ENCODE assay signal across 12 mouse cellular contexts in the genomic region with DNA sequence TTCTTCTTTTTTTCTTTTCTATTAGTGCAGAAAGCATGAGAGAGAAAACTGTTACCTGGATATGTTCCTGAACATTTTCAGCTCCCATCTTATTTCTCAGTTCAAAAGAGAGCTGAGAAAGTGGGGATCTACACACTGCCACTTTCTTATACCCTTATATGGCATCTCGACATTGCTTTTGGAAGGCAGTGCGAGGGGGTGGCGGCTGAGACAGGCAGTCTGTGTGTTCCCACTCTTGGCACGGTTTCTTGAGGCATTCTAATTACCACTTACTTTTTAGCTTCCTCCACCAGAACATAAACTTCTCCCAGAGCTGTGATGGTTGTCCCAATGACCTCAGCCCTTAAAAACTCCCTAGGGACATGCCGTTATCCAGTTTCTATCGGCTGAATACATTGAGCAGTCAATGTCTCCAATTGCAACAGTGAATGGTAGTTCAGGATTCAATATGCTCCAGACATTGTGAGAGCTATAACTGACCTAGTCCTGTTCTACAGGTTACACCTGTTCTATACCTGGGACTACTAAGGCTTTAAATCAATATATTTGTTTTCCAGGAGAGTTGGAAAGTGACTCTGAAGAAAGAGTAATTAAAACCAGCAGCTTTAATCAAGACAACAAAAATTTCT.
A peak's percentile ranks its signal among the peaks of the same experiment; 100 is the strongest.
DNase-seq lines count a peak whose midpoint lies in the region; ATAC-seq and TF ChIP-seq lines count a peak whose summit lies in the region.
"Had no signal": no experiment of that assay in that cellular context is flagged by ENCODE, and none has a peak within 500 bp of the region (broad histone marks: within the 10 kb centered on the region; RNA-seq: fewer than 3 reads in every experiment).

No protein-coding gene starts in this region.

- H3K9me3 ChIP-seq in forebrain, embryonic 14.5 days (replicated peaks; ENCODE audit: control insufficient read depth, low read length) = no peaks in the 10 kb centered on the region
- H3K9me3 ChIP-seq in forebrain, embryonic 12.5 days = no peaks in the 10 kb centered on the region
- H3K9me3 ChIP-seq: heart, embryonic 12.5 days had no signal

- TF ChIP-seq CTCF in brain, embryonic 14.5 days (IDR thresholded peaks at IDR 0.05; ENCODE audit: borderline replicate concordance, extremely low read depth, insufficient read depth, insufficient read length) = no peak

- intact Hi-C loops in left cerebral cortex, postnatal 4 days (cut with DNase I) = no loop called here

- 58% methylated on average over 6 of the region's 6 CpGs for WGBS in forebrain, embryonic 14.5 days
- WGBS in forebrain, embryonic 12.5 days = 81% methylated on average over 6 of the region's 6 CpGs

- no peaks in the 10 kb centered on the region for H3K27me3 ChIP-seq in forebrain, embryonic 14.5 days (replicated peaks; ENCODE audit: control insufficient read depth, insufficient read depth, low read length)
- H3K27me3 ChIP-seq in forebrain, embryonic 12.5 days = no peaks in the 10 kb centered on the region
- H3K27me3 ChIP-seq: heart, embryonic 12.5 days had no signal

- no peaks in the 10 kb centered on the region for H3K4me1 ChIP-seq in forebrain, embryonic 14.5 days (ENCODE audit: control insufficient read depth, insufficient read depth, low read length)
- H3K4me1 ChIP-seq in forebrain, embryonic 12.5 days = peaks cover 5% of the 10 kb centered on the region
- H3K4me1 ChIP-seq: heart, embryonic 12.5 days had no signal

- TF ChIP-seq POLR2A in brain, embryonic 14.5 days (IDR thresholded peaks at IDR 0.05; ENCODE audit: borderline replicate concordance, extremely low read depth, insufficient read depth, insufficient read length, poor library complexity, severe bottlenecking) = no peak

- H3K4me2 ChIP-seq in forebrain, embryonic 14.5 days (ENCODE audit: low read length) = no peak overlapping the region
- no peak overlapping the region for H3K4me2 ChIP-seq in forebrain, embryonic 12.5 days
- H3K4me2 ChIP-seq: heart, embryonic 12.5 days; liver, embryonic 11.5 days had no signal

- no peak overlapping the region for H3K4me3 ChIP-seq in forebrain, embryonic 14.5 days (ENCODE audit: low read depth, low read length)
- H3K4me3 ChIP-seq in forebrain, embryonic 12.5 days (replicated peaks) = no peak overlapping the region
- H3K4me3 ChIP-seq: heart, embryonic 12.5 days had no signal

- no peak for ATAC-seq in forebrain, embryonic 14.5 days
- ATAC-seq in forebrain, embryonic 12.5 days (ENCODE audit: low FRiP score) = no peak
- ATAC-seq in monocyte, adult 5-6 weeks (replicated peaks; ENCODE audit: insufficient number of reproducible peaks, low FRiP score, low TSS enrichment, poor library complexity, severe bottlenecking) = no peak

- peak; percentile 36 for DNase-seq in forebrain, embryonic 14.5 days (ENCODE audit: low spot score)
- DNase-seq in brain, embryonic 14.5 days (ENCODE audit: low read depth) = peak; percentile 48
- DNase-seq in layer of hippocampus, adult 8-10 months (ENCODE audit: low spot score in 2 of 2) = peak; percentile 25 to 46
- peak; percentile 5 for DNase-seq in left cerebral cortex, postnatal 4 days
- no peak for DNase-seq in adrenal gland, postnatal 25 days
- DNase-seq in heart, adult 18-20 months = no peak
- DNase-seq: cerebellum, postnatal 25 days; kidney, postnatal 14 days had no signal

- H3K27ac ChIP-seq in forebrain, embryonic 14.5 days (ENCODE audit: low read depth, low read length) = no peak overlapping the region
- H3K27ac ChIP-seq in forebrain, embryonic 12.5 days = no peak overlapping the region

- no peaks in the 10 kb centered on the region for H3K36me3 ChIP-seq in forebrain, embryonic 14.5 days (ENCODE audit: control insufficient read depth, insufficient read depth, low read length)
- no peaks in the 10 kb centered on the region for H3K36me3 ChIP-seq in forebrain, embryonic 12.5 days (replicated peaks)
- H3K36me3 ChIP-seq: heart, embryonic 12.5 days had no signal

- H3K9ac ChIP-seq in forebrain, embryonic 14.5 days (ENCODE audit: low read length) = no peak overlapping the region
- H3K9ac ChIP-seq in forebrain, embryonic 12.5 days = no peak overlapping the region
- H3K9ac ChIP-seq: heart, embryonic 12.5 days had no signal

Comparison
In these comparisons a context has a peak if more than half of its experiments do, and no peak if none do; other contexts are left out.
1. DNase-seq: peak in forebrain, embryonic 14.5 days (single experiment), brain, embryonic 14.5 days (single experiment), layer of hippocampus, adult 8-10 months (2 of 2) and left cerebral cortex, postnatal 4 days (single experiment); none in adrenal gland, postnatal 25 days (single experiment) and heart, adult 18-20 months (0 of 2).